Mouse (Mus musculus) heart, adult 9 months (tissue): ENCODE results near the gene Tfb2m.

Source experiments
- DNase-seq, 2 experiments: peaks; one replicate each; pipeline ENCODE4 v3.0.0; 2022; ENCODE audit warnings: low spot score in 2 of 2

The Tfb2m gene

DNA sequence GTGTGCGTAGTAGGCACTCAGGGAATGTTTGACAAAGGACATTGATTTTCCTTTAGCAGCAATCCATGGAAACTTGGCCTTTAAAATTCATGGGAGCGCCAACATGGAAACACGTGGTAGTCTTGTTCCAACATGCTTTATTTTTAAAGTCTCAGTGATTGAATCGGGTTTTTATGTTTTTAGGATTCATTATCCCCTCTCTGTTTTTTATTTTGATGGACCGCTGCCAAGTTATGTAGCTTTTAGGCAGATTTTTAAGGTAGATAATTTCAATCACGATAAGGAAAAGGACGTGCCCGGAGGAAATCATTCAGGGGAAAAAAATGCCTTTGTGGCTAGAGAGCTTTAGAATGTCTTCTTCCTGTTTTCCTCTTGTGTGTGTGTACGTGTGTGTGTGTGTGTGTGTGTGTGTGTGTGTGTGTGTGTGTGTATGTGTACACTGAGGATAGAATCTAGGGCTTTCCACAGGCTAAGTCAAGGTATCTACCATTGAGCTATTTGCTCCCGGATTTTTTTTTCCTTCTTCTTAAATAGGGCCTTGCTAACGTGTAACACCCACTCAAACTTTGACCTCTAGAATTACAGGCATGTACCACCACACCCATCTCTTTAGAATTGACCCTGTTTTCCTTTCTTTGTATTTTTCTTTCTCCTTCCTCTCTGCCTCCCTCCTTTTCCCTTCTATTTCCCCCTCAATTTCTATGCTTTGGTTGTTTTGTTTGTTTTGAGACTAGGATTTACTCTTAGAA is 13.6 kb upstream of the Tfb2m start:
- DNase-seq: peak; percentile 58 to 65

DNA sequence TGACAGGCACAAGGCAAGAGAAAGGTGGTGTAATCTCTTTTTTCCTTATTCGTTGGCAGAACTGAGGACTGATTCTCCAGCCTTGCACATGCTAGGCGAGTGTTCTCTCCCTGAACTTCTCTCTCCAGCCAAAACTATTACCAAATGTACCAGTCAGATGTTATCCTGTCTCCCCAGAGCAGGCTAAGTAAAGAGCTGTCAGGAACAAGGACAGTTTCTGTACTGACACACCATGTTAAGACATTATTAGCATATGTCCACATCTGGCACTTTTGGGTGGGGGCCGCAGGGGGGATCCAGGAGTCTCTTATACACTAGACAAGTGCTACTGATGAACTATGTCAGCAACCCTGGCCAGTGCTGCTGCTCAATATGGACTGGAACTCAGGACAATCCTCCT is 10.9 kb upstream of the Tfb2m start:
- DNase-seq: no peak

DNA sequence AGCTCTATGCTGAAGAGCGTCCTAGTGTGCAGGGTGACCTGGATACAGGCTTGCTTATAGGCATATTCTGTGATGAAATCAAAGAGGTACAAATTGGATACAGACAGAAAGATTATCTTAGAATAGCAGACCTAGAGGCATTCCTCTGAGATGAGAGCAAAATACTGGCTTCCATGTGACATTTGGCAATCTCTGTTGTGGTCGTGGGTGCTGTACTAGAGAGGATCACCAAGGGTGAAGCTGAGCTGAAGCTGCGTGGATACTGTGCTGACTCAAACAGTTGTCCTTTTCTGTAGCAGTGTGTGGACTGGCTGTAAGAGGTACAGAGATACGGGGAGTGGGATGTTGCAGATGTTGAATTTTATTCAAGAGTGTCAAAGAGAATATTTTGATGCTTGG is 7.9 kb upstream of the Tfb2m start:
- DNase-seq: no peak

DNA sequence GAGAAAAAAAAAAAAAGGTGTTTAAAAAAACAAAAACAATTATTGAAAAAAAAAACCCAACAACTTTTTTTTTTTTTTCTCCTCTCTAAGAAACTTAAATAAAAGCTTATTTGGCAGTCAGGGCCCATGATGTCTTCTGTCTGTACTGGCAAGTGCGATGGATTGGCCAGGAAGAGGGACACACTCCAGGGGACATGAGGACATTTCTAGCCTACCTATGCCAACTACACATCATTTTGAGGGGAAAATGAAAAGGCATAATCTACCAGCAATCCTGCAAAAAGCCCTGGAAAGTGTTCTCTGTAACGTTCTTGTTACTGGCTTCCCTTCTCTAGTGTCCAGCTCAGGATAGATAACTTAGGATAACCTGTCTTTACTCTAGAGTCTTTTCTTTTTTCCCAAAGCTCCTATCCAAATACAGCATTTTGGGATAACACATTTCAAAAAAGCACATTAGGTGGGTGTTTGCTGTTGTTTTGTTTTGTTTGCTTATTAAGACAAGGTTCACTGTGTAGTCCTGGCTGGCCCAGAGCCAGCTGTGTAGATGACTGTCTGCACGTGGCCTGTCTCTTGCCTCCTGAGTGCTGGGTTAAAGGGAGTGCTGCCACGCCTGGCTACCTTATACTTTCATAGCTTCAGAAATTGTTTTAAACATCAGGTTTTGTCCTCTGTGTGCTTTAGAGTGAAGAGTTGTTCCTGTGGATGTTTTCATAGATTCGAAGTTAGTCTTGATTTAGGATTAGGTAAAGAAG is 7.3 kb upstream of the Tfb2m start:
- no peak for DNase-seq

DNA sequence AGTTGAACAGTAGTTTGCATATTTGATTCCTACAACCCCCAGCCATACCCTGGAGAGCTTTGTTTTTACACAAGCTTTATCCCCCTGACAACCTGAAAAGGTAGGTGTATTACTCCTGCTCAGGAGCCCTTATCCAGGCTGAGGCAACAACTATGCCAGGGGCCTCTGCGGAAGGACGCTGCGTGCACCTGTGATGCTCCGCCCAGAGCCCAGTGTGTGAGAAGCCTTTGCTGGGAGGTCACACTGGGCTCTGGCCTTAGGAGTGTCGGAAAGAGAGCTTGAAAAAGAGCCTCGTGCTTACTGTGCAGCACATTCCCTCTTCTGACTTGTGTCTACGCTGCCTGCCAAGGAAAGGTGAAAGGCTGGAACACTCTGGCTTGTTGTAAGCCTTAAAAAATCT is 6.7 kb upstream of the Tfb2m start:
- no peak for DNase-seq

DNA sequence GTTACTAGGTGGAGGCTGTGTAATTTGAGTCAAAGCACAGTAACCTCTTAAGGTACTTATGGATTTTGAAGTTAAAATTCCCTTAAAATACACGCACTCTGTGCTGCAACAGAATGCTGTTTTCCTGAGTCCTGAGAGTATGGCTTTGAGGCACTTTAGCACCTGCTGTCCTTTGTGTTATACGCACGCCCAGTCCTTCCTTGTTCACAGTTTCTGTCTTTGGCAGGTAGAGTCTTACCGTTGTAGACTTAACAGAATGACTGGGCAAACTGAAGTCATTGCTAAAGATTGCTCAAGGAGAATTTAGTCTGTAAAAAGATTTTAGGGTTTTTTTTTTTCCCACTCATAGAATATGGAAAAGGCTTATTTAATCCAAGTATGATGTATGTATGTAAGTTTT is 5.9 kb upstream of the Tfb2m start:
- DNase-seq: no peak

DNA sequence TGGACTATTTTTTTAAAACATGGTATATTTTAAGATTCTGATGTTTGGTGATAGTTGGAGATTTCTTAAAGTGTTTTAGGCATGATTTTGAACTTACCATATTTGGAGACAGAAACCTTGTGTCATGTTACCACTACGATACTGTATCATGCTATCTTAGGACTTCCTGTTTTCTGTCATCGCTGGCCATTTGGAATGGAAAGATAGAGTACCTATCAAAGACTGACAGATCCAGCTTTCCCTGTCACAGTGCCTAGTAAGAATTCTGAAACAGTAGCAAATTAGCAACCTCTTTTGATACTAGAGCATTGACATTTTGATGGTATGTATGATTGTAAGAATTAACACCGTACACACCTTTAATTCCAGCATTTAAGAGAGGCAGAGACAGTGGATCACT is 5.3 kb upstream of the Tfb2m start:
- no peak for DNase-seq

DNA sequence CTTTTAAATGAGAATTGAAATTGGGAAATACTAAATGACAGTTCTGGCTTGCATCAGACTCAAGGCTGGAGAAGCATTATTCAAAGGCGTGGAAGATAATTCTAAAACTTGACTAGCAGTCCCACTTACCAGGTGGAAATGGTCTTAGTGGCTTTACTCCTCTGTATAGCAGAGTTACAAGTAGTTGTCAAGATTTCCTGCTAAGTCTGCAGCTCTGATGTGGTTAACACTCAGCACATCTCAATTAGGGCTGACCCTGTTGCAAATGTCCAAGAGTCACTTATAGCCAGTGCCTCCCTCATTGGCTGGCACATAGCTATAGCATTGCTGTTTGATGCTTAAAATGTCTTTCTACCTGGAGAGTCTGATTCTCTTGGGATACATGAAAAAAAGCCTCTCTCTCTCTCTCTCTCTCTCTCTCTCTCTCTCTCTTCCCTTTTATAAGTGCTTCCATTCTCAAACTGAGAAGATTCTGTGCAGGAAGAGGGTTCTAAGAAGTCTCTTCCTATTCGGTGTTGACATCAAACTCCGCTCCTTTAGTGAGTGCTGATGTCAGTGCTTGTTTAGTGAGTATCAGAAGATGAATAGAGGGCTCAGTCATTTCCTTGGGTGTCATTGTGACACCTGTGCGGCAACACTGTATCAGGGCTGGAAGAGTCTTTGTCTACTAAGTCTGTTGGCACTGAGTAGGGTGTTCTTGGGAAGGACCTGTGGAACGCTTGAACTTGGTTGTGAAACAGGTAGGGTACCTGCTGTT is 3.1 kb upstream of the Tfb2m start:
- no peak for DNase-seq

DNA sequence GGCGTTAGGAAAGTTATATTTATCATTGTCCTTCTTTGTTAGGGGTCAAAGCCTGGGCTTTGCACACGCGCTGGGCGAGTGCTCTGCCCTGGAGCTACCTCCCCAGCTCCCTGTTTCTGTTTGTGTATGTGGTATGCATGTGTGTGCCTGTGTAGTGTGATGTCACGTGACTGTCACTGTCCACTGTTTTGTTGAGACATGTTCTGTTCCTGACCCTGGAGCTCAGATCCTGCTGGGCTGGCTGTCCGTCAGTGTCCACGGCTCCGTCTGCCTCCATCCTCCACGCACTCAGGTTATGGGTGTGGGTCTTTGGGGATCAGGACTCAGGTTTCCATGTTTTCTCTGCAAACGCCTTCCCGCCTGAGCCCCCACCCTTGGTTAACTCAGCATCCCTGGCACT is 2.2 kb upstream of the Tfb2m start:
- no peak for DNase-seq

DNA sequence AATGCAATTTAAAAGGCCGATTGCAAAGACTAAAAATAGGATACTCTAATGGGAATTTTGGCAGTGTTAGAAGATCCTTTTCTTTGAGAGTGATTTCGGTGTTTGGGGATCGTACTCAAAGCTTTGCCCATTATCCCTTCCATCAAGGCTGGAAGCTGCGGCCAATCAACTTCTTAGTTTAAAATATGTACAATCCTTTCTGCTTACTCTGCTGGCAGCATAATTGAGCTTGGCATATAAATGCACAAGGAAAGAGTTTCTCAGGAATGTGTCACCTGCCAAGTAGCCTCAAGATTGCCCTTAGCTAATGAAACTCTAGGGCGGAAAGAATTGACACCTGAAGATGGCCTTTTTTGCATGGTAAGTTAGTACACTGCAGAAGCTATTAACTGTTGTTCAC is 1.1 kb upstream of the Tfb2m start:
- no peak for DNase-seq

DNA sequence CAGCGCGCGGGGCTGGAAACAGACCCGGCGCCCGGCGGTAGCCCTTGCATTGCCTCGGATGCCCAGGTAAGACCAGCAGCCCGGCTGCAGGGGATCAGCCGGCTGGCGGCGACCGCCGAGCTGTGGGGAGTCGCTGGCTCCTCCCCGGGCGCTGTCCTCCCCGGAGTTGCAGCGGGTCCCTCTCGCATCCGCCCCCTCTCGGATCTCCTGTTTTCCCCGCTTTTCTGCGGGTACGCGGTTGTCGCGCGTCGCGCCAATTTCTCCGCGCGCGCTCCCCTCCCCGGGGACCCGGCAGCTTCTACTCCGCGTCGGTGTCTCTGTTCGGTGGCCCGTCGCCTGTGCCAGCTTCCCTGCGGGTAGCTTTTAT is 467 bp upstream of the Tfb2m start:
- no peak for DNase-seq

DNA sequence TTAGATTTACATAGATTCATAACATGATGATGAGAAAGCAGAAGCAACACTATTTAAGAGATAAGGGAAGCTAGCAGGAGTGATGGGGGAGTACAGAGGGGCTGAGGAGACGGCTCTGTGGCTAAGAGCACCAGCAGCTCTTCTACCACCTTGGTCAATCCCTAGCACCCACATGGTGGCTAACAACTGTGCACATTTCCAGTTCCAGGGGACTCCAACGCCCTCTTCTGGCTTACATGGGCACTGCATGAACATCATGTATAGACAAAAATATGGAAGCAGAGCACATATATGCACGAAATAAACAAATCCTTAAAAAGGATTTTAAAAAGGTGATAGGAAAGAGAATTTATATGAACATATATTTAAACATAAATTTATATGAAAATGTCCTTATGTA is 4.6 kb downstream of the Tfb2m start:
- no peak for DNase-seq

DNA sequence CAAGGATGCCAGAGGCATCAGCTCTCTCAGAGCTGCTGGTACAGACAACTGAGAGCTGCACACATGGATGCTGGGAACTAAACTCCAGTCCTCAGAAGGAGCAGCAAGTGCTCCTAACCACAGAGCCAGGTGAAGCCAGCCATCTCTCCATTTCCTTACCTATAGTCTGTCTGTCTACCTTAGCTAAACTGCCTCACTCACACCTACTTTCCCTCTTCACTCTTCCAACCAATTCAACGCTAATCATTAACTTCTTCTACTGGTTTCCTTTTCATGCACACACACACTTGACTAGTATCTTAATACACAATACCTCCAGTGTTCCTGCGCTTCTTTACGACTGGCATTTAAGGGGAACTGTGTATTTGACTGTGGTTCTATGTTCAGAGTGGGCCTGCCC is 6.2 kb downstream of the Tfb2m start:
- DNase-seq: no peak

DNA sequence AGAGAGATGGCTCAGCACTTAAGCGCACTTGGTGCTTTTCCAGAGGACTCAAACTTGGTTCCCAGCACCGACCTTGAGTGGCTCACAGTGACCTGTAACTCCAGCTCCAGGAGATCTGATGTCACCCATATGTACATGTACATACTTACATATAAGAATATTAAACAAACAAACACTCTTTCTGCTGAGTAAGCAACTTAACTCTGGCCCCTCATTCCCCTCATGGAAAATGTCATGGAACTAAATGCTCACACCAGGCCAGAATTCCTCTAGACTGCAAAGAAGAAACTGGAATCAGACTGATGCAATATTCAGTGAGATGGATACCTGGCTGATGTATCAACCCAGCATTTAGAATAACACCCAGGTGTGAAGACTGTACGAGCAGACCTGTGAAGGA is 7.0 kb downstream of the Tfb2m start:
- no peak for DNase-seq

DNA sequence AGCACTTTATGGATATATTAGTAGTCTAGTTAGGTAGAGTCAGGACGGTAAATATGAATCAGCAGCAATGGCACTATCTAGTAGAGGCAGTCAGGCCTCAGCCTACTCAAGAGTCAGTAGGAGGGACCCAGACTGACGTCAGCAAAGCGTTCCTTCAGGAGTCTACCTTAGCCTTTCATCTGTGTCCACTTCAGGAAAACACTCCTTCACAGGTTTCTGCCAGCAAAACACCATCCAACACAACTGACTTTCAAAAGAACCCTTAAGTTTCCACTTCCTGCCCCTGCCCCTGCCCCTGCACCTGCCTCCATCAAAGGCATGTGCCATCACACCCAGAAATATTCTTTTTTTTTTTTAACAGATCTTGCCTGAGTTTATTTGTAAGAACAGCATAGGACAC is 26.2 kb downstream of the Tfb2m start:
- no peak for DNase-seq

DNA sequence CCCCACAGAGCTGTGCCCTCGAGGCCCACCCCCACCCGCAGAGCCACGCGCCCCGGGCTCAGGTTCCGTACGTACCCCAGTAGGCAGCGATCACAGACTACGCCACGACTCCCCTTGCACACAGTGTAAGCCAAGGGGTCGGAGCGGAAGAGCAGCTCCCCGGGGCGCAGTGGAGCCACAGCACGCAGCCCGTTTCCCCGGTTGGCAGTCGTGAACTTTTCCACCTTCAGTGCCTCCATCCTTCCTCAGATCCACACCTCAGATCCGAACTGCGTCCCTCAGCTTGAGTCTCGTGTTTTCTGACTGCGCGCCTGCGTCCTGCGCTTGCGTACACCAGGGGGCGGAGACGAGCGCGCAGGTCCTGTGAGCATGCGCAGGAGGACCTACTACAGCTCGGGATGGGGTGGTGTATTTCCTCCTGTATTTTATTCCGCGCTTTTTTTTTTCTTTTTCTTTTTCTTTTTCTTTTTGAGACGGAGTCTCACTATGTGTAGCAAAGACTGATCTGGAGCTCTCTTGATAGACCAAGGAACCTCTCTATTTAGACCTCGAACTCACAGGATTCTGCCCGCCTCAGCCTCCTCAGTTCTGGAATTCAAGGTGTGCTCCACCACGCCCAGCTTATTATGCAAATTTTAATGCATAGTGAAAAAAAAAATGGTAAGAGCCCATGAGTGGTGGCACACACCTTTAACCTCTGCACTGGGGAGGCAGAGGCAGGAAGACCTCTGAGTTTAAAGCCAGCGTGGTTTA is 28.2 kb downstream of the Tfb2m start, which contains the start of gene Smyd3:
Gene Smyd3 (minus strand): TSS at position 329 of the 753 bp plus-strand sequence.
- peak; percentile 84 to 85 for DNase-seq

DNA sequence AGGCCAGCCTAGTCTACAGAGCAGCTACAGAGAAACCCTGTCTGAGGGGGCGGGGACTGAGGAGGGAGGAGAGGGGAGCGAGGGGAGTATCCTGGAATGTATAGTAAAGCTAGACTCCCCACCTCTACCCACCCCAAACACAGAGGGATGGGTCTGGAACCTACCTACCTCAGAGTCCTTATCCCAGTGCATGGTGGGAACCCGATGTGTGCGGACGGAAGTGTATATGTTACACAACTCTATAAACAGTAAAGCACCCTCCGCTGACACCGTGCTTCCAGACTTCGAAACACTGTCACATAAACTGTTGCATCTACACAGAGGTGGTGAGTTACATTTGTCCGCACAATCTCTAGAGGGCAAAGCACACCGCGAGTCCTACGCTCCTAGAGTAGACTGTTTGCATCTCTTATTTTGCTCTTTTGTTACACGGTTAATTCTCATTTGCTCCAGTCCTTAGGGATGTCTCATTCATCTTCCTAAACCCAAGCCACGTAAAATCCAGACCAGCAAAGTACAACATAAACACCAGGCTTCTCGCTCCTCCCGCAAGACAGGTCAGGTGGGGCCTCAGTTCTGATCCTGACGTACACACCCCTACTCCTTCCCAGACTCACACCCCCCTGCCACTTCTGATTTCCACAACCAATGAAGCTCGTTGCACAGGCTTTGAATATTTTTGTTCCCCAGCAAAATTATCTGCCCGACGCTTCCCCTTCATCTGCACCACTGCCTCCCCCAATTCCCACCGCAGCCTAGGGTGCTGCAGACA is 28.9 kb downstream of the Tfb2m start:
- no peak for DNase-seq

DNA sequence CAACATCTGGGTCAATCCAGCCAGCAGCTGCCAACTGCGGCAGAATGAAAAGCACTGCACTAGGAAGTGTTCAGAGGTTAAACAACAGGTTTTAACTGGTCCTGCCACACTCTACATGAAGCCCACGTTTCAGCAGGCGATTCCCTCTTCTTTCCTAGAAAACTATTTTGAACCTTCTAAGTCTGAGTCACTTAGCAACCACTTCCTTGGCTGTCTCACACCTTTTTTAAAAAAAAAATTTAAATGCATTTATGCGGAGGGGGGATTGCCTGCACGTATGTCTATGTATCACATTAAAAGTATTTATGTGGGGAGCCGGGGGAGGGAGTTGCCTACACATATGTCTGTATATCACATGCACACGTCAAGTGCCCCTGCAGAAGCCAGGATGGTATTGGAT is 34.2 kb downstream of the Tfb2m start:
- DNase-seq: no peak

DNA sequence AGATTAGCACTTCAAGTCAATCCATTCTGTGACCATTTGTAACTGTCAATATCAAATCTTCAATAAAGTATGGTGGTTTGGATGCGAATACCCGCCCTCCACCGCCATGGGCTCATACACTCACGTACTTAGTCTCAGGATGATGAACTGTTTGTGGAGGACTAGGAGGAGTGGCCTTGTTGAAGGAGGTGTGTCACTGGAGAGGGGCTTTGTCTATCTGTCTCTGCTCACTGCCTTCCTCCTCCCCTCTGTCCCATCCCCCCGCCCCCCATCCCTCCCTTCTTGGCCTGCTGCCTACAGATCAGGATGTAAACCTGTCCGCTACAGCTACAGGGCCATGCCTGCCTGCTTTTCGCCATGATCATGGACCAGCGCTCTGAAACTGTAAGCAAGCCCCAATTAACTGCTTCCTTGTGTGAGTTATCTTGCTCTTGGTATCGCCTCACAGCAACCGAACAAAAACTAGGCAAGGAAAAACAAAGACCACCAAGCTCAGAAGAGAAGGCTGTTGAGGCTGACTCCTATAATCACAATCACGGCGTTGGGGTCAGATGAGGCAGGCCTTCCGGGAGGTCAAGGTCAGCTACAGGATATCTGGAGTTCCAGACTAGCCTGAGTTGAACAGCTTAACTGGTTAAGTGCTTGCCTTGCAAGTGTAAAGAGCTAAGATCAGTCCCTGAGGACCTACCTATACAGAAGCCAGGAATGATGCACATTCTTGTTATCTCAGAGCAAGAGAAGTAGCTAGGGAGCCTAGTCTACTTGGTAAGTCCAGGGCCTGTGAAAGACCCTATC is 35.3 kb downstream of the Tfb2m start:
- DNase-seq: no peak

DNA sequence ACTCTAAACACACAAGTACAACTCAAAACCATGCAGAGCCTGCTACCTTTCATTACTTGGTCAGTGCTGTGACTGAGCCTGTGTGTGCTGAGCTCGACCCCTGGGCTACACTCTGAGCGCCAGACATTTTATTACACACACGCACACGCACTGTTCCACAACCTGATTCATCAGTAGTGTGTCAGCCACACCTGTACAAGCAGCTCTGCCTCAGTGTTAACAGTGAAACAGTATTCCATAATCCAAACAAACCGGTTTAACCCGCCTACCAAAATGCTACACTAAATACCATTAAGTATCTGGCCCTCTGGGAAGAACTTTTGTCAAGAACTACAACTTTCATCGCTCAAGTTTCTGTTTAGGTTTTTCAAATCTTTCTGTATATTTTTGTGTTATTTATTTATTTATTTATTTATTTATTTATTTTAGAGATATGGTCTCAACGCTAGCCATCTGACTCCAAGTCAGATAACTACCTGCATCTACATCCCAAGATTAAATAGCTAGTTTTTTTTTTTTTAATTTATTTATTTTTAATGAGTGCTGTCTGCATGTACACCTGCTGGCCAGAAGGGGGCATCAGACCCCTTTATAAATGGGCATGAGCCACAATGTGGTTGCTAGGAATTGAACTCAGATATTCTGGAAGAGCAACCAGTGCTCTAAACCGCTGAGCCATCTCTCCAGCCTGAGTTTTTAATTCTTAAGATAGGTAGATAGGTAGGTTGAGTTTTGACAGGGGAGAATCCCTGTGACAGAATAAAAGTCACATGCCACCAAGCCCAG is 39.3 kb downstream of the Tfb2m start:
- peak in 1 of 2 experiments; percentile 11 for DNase-seq
